In genomic region chr2:158174958-158175357, GRCm38 (mm10) we compare ENCODE assay signal across 14 mouse cellular contexts. TPM values are rescaled to one million over a fixed set of nuclear protein-coding genes. Genes with fewer than 3 reads are reported as not detected.
DNase-seq lines count a peak whose midpoint lies in the region; ATAC-seq and TF ChIP-seq lines count a peak whose summit lies in the region.
"Had no signal": no experiment of that assay in that cellular context is flagged by ENCODE, and none has a peak within 500 bp of the region (broad histone marks: within the 10 kb centered on the region; RNA-seq: fewer than 3 reads in every experiment).

No protein-coding gene starts in this region.

- no peak; the same call in 1 of the 2 replicates for ATAC-seq in heart, embryonic 15.5 days (replicated peaks; ENCODE audit: insufficient number of reproducible peaks, insufficient read depth, low FRiP score, low read depth)
- ATAC-seq in liver, postnatal 0 days = peak; percentile 36
- ATAC-seq: intestine, embryonic 15.5 days; Patski had no signal

- H3K4me1 ChIP-seq in heart, embryonic 15.5 days (replicated peaks) = peaks cover 41% of the 10 kb centered on the region
- H3K4me1 ChIP-seq in heart, adult 2 months (ENCODE audit: control insufficient read depth, insufficient read depth, low read length) = peaks cover 6% of the 10 kb centered on the region
- peaks cover 35% of the 10 kb centered on the region for H3K4me1 ChIP-seq in bone marrow macrophage, adult 2 months (ENCODE audit: control insufficient read depth, insufficient read depth, low read length)
- H3K4me1 ChIP-seq in liver, postnatal 0 days (ENCODE audit: insufficient read depth) = peaks cover 47% of the 10 kb centered on the region
- peaks cover 29% of the 10 kb centered on the region for H3K4me1 ChIP-seq in hindbrain, embryonic 10.5 days (replicated peaks)

- no peak for TF ChIP-seq POLR2A in heart, adult 2 months (IDR thresholded peaks at IDR 0.05; ENCODE audit: insufficient read depth, low read depth, low read length)
- TF ChIP-seq POLR2A in bone marrow macrophage, adult 2 months (IDR thresholded peaks at IDR 0.05; ENCODE audit: borderline replicate concordance, low read depth, low read length) = no peak

- no peaks in the 10 kb centered on the region for H3K36me3 ChIP-seq in heart, embryonic 15.5 days
- H3K36me3 ChIP-seq in heart, adult 2 months (ENCODE audit: control insufficient read depth, insufficient read depth, low read length) = no peaks in the 10 kb centered on the region
- H3K36me3 ChIP-seq in liver, postnatal 0 days (replicated peaks; ENCODE audit: insufficient read depth, low read length) = no peaks in the 10 kb centered on the region
- no peaks in the 10 kb centered on the region for H3K36me3 ChIP-seq in hindbrain, embryonic 10.5 days
- H3K36me3 ChIP-seq: heart, embryonic 10.5 days; intestine, embryonic 15.5 days had no signal

- no peaks in the 10 kb centered on the region for H3K79me2 ChIP-seq in heart, adult 2 months (replicated peaks; ENCODE audit: control insufficient read depth, insufficient read depth, low read length)

- no peak overlapping the region for H3K4me2 ChIP-seq in heart, embryonic 15.5 days
- H3K4me2 ChIP-seq in liver, postnatal 0 days (ENCODE audit: low read depth, low read length) = peak overlapping the region; percentile 37
- H3K4me2 ChIP-seq: intestine, embryonic 15.5 days had no signal

- TF ChIP-seq CTCF in heart, adult 2 months (IDR thresholded peaks at IDR 0.05) = no peak
- TF ChIP-seq CTCF in bone marrow macrophage, adult 2 months (IDR thresholded peaks at IDR 0.05; ENCODE audit: low read depth, low read length) = no peak
- no peak for TF ChIP-seq CTCF in liver, postnatal 0 days (IDR thresholded peaks at IDR 0.05; ENCODE audit: low read depth)

- no peaks in the 10 kb centered on the region for H3K9me3 ChIP-seq in heart, embryonic 15.5 days (replicated peaks)
- H3K9me3 ChIP-seq in liver, postnatal 0 days (ENCODE audit: low read length) = no peaks in the 10 kb centered on the region
- H3K9me3 ChIP-seq in hindbrain, embryonic 10.5 days = no peaks in the 10 kb centered on the region; the same call in 1 of the 2 replicates
- H3K9me3 ChIP-seq: heart, embryonic 10.5 days; intestine, embryonic 15.5 days had no signal

- no peak for TF ChIP-seq EP300 in heart, adult 2 months (IDR thresholded peaks at IDR 0.05; ENCODE audit: insufficient read depth, low read depth, low read length)
- TF ChIP-seq EP300 in liver, postnatal 0 days (IDR thresholded peaks at IDR 0.05; ENCODE audit: low read depth) = no peak

- no peaks in the 10 kb centered on the region for H3K27me3 ChIP-seq in heart, embryonic 15.5 days
- no peaks in the 10 kb centered on the region for H3K27me3 ChIP-seq in heart, adult 2 months (ENCODE audit: control insufficient read depth, insufficient read depth, low read length)
- no peaks in the 10 kb centered on the region for H3K27me3 ChIP-seq in liver, postnatal 0 days (ENCODE audit: insufficient read depth, low read length)
- H3K27me3 ChIP-seq in hindbrain, embryonic 10.5 days (ENCODE audit: insufficient read depth, poor library complexity, severe bottlenecking) = peaks cover under 1% of the 10 kb centered on the region; the same call in 1 of the 2 replicates
- H3K27me3 ChIP-seq: intestine, embryonic 15.5 days; Patski had no signal

- H3K9ac ChIP-seq in heart, embryonic 15.5 days = no peak overlapping the region
- no peak overlapping the region for H3K9ac ChIP-seq in heart, adult 2 months (ENCODE audit: low read depth, low read length)
- no peak overlapping the region for H3K9ac ChIP-seq in liver, postnatal 0 days (replicated peaks)
- H3K9ac ChIP-seq: intestine, embryonic 15.5 days had no signal

- intact Hi-C loops in heart, adult 2 months (cut with DNase I) = no loop called here
- intact Hi-C loops in left cerebral cortex, postnatal 4 days (cut with DNase I) = no loop called here

- WGBS in heart, embryonic 15.5 days = 82% methylated on average over 15 of the region's 15 CpGs
- 63% methylated on average over 15 of the region's 15 CpGs for WGBS in heart, adult 2 months
- 48% methylated on average over 15 of the region's 15 CpGs for WGBS in liver, postnatal 0 days (ENCODE audit: insufficient replicate concordance)
- 92% methylated on average over 15 of the region's 15 CpGs for WGBS in hindbrain, embryonic 10.5 days

- no peak for DNase-seq in heart, adult 2 months
- peak; percentile 38 to 43 for DNase-seq in B cell, adult 2 months
- peak; percentile 46 for DNase-seq in liver, postnatal 0 days
- no peak for DNase-seq in right cerebral cortex, postnatal 36 days (ENCODE audit: low spot score in 2 of 2)
- no peak for DNase-seq in left cerebral cortex, postnatal 4 days
- no peak for DNase-seq in hindbrain, embryonic 10.5 days (ENCODE audit: low spot score)
- DNase-seq: adrenal gland, postnatal 10 days; right cerebral cortex, adult 18-20 months had no signal

- H3K4me3 ChIP-seq in heart, embryonic 15.5 days = no peak overlapping the region
- H3K4me3 ChIP-seq in heart, adult 2 months = no peak overlapping the region
- peak overlapping the region; percentile 6; the same call in 1 of the 2 replicates for H3K4me3 ChIP-seq in bone marrow macrophage, adult 2 months (ENCODE audit: insufficient read depth, low read length)
- H3K4me3 ChIP-seq in liver, postnatal 0 days (ENCODE audit: low read depth, low read length) = no peak overlapping the region
- H3K4me3 ChIP-seq in hindbrain, embryonic 10.5 days = no peak overlapping the region
- H3K4me3 ChIP-seq: heart, embryonic 10.5 days; intestine, embryonic 15.5 days had no signal

- 0 out of 2 replicates have a peak overlapping the region, but pooled peaks have one; percentile 16 for H3K27ac ChIP-seq in heart, embryonic 15.5 days
- no peak overlapping the region for H3K27ac ChIP-seq in heart, adult 2 months
- peak overlapping the region; percentile 10 for H3K27ac ChIP-seq in bone marrow macrophage, adult 2 months (ENCODE audit: insufficient read depth, low read depth, low read length)
- peak overlapping the region; percentile 96 for H3K27ac ChIP-seq in liver, postnatal 0 days (ENCODE audit: low read depth)
- no peak overlapping the region; the same call in 1 of the 2 replicates for H3K27ac ChIP-seq in hindbrain, embryonic 10.5 days
- H3K27ac ChIP-seq: intestine, embryonic 15.5 days; stomach, postnatal 0 days had no signal

RNA-seq across cellular contexts. Expression of gene Tgm2, which starts 28.7 kb away (rescaled TPM):
- polyA plus RNA-seq in heart, embryonic 15.5 days (2015; fragmentation: Nextera tagmentation; extraction: Ambion mirVana) = 208 and 228 TPM in 2 replicates
- 100 to 1,000 TPM; 270 to 286 TPM for total RNA-seq in heart, adult 2 months (2021)
- polyA plus RNA-seq in heart, adult 2 months (2012; rRNA removed) = 155 and 205 TPM in 2 replicates
- 13.2 and 14.6 TPM in 2 replicates for polyA plus RNA-seq in bone marrow macrophage, adult 2 months (2012; ENCODE audit: insufficient read depth, insufficient read length, missing spikeins)
- polyA plus RNA-seq in liver, postnatal 0 days (2015; fragmentation: Nextera tagmentation; extraction: Ambion mirVana) = 44.4 and 59.7 TPM in 2 replicates
- total RNA-seq in left cerebral cortex, postnatal 4 days (2021) = 1 to 10 TPM; 7.0 to 9.7 TPM
- 7.5 and 10.2 TPM in 2 replicates for polyA plus RNA-seq in hindbrain, embryonic 10.5 days (2016; fragmentation: Nextera tagmentation; extraction: Ambion mirVana)

RNA-seq across cellular contexts. Expression of gene D630003M21Rik, which starts 54.1 kb away (rescaled TPM):
- 2.1 and 2.4 TPM in 2 replicates for polyA plus RNA-seq in heart, embryonic 15.5 days (2015; fragmentation: Nextera tagmentation; extraction: Ambion mirVana)
- total RNA-seq in heart, adult 2 months (2021) = 1 to 10 TPM; 4.6 to 6.7 TPM
- 6.6 and 9.7 TPM in 2 replicates for polyA plus RNA-seq in heart, adult 2 months (2012; rRNA removed)
- not detected in 2 replicates for polyA plus RNA-seq in bone marrow macrophage, adult 2 months (2012; ENCODE audit: insufficient read depth, insufficient read length, missing spikeins)
- 0.64 and 0.67 TPM in 2 replicates for polyA plus RNA-seq in liver, postnatal 0 days (2015; fragmentation: Nextera tagmentation; extraction: Ambion mirVana)
- total RNA-seq in left cerebral cortex, postnatal 4 days (2021) = 1 to 10 TPM; 3.1 TPM
- 3.7 and 4.9 TPM in 2 replicates for polyA plus RNA-seq in hindbrain, embryonic 10.5 days (2016; fragmentation: Nextera tagmentation; extraction: Ambion mirVana)

Comparison
In these comparisons a context has a peak if more than half of its experiments do, and no peak if none do; other contexts are left out.
1. H3K27ac ChIP-seq: peak in heart, embryonic 15.5 days (single experiment), bone marrow macrophage, adult 2 months (single experiment) and liver, postnatal 0 days (single experiment); none in heart, adult 2 months (single experiment) and hindbrain, embryonic 10.5 days (single experiment).
2. DNase-seq: peak in B cell, adult 2 months (2 of 2) and liver, postnatal 0 days (single experiment); none in heart, adult 2 months (0 of 2), right cerebral cortex, postnatal 36 days (0 of 2), left cerebral cortex, postnatal 4 days (single experiment) and hindbrain, embryonic 10.5 days (single experiment).